Mouse (Mus musculus) MEL (cell line): ENCODE measurements around the gene Rprd2.
A peak's percentile ranks its signal among the peaks of the same experiment; 100 is the strongest.

Source experiments
- CTCF ChIP-seq, 3 experiments: IDR thresholded peaks in 2 of 3; conservative IDR thresholded peaks in 1 of 3; 2 replicates each; pipeline ENCODE4 v1.5.1; 2011 to 2012; ENCODE audit warnings: low read length in 3 of 3, low read depth in 2 of 3, mild to moderate bottlenecking in 2 of 3, improper control_type of control experiment in 1 of 3, inconsistent platforms in 1 of 3, mixed read lengths in 1 of 3, moderate library complexity in 1 of 3; ENCODE audit not compliant: control insufficient read depth in 1 of 3, insufficient read depth in 1 of 3, poor library complexity in 1 of 3, severe bottlenecking in 1 of 3
- EP300 ChIP-seq, 2 experiments: IDR thresholded peaks; 2 replicates each; pipeline ENCODE4 v1.6.1; 2011; ENCODE audit warnings: improper control_type of control experiment in 2 of 2, low read length in 2 of 2, low read depth in 1 of 2, mild to moderate bottlenecking in 1 of 2
- GATA1 ChIP-seq: IDR thresholded peaks from 2 replicates; pipeline ENCODE4 v1.6.1; 2011; ENCODE audit warnings: low read depth, low read length, improper control_type of control experiment
- MAX ChIP-seq: IDR thresholded peaks from 2 replicates; pipeline ENCODE4 v1.6.1; 2011; ENCODE audit warnings: low read length, improper control_type of control experiment
- MYC ChIP-seq: IDR thresholded peaks from 2 replicates; pipeline ENCODE4 v1.6.1; 2011; ENCODE audit warnings: low read depth, mild to moderate bottlenecking, low read length, improper control_type of control experiment, moderate library complexity
- NELFE ChIP-seq: IDR thresholded peaks from 2 replicates; pipeline ENCODE4 v1.6.1; 2011; ENCODE audit warnings: low read depth, low read length, improper control_type of control experiment
- POLR2A ChIP-seq, 2 experiments: IDR thresholded peaks; 2 replicates each; pipeline ENCODE4 v1.6.1; 2011 to 2012; ENCODE audit warnings: low read length in 2 of 2, mild to moderate bottlenecking in 2 of 2, control low read depth in 1 of 2, improper control_type of control experiment in 1 of 2, low read depth in 1 of 2, moderate library complexity in 1 of 2; ENCODE audit not compliant: control insufficient read depth in 1 of 2, insufficient read depth in 1 of 2, poor library complexity in 1 of 2
- POLR2AphosphoS2 ChIP-seq: IDR thresholded peaks from 2 replicates; pipeline ENCODE4 v1.6.1; 2011; ENCODE audit warnings: low read length, improper control_type of control experiment
- RAD21 ChIP-seq: IDR thresholded peaks from 2 replicates; pipeline ENCODE4 v1.6.1; 2011; ENCODE audit warnings: mild to moderate bottlenecking, low read depth, low read length, improper control_type of control experiment
- ZNF384 ChIP-seq: IDR thresholded peaks from 2 replicates; pipeline ENCODE4 v1.6.1; 2012; ENCODE audit warnings: low read depth, mild to moderate bottlenecking, inconsistent platforms, low read length, improper control_type of control experiment

GRCm38 (mm10) chr3:95806677-95807076 is 12.0 kb downstream of the Rprd2 start:
- no peak for TF ChIP-seq MAX
- TF ChIP-seq POLR2AphosphoS2: no peak
- peak; percentile 84 for TF ChIP-seq EP300 (IDR thresholded peaks at IDR 0.05; ENCODE audit: low read depth in 1 of 2, low read length in 2 of 2)
- TF ChIP-seq POLR2A (IDR thresholded peaks at IDR 0.05; ENCODE audit: control insufficient read depth in 1 of 2, insufficient read depth in 1 of 2, low read depth in 1 of 2, low read length in 2 of 2, poor library complexity in 1 of 2): no peak
- TF ChIP-seq CTCF (IDR thresholded peaks at IDR 0.05 in 2 of 3, conservative IDR thresholded peaks at IDR 0.05 in 1 of 3; ENCODE audit: control insufficient read depth in 1 of 3, insufficient read depth in 1 of 3, low read depth in 2 of 3, low read length in 3 of 3, poor library complexity in 1 of 3, severe bottlenecking in 1 of 3): no peak
- TF ChIP-seq ZNF384: peak; percentile 85
- no peak for TF ChIP-seq RAD21
- peak; percentile 88 for TF ChIP-seq GATA1
- TF ChIP-seq NELFE: no peak
- TF ChIP-seq MYC: no peak
